Mouse (Mus musculus) adrenal gland (tissue): ENCODE results near the gene Rgs6.

Experiments used
- intact Hi-C: fragments of 180-260 bp; cut with DNase I; formaldehyde crosslinking; loops from one replicate; pipeline ENCODE4 v1.15.1; 2025

Gene Rgs6

DNA sequence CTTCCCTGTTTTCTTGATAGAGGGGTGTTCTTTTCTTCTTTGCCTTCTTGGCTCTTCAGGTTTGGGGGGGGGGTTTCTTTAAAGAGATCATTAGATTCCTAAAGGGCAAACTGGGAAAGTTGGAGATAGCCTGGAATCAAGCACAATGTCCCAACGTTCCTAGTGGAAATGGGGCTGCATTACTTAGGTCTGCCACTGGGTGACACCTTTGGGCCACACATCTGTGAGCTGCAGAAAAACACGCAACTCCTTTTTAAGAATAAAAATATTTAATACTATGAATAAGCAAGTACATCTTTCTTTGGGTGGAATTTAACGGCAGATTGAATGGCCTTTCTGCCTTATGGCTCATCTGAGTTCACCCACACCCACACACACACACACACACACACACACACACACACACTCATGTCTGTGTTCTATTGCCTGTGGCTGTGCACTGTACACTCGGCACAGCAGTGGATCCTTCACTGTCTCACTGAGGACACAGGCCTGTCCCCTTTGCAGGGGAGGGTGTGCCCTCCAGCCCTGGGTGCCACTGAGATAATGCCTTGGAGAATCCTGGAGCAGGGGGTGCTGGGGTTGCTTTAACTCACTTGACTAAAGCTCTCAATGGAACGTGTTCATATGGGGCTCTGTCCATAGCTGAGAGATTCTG is 526.4 kb downstream of the Rgs6 start:
- intact Hi-C loops, result loop anchor here (1.0 kb wide), 1 partner anchor 388 kb away; no protein-coding TSS in a partner anchor

DNA sequence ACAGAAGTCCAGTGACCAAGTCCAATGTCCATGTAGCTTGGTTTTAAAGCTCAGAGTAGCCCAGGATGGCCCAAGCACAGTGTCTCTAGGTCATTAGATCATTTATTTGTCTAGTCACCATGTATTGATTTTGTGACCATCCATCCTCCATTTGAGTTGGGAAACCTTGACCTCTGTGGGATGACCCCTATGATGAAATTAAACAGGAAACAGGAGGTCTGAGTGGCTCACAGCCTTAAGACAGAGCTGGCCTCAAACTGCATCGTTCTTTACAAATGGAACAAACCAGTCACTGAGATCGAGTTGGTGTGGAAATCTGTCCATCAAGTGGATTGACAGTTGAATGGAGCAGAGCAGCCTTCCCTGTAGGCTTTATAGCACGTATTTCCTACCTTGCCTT is 536.0 kb downstream of the Rgs6 start:
- intact Hi-C loops, result no loop called here

DNA sequence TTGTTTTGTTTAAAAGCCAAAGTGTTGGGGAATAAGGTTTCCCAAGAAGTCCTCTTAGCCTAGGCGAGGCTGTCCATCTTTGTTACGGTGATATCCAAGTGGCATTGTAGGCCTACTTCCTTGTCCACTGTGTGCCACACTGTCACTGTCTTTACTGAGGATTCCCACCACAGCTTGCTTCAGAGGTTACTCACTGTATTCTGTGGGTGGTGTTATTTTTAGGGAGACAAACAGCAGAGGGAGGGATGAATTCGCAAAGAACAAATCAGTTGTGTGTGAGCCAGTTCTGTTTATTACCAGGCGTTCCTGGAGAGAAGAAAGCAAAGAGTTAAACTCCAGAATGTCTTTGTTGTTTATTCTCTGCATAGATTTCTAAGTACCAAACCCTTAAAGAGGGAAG is 537.2 kb downstream of the Rgs6 start:
- intact Hi-C loops, result no loop called here

GRCm38 (mm10) chr12:83126923-83127322 is 538.8 kb downstream of the Rgs6 start:
- intact Hi-C loops, result no loop called here

DNA sequence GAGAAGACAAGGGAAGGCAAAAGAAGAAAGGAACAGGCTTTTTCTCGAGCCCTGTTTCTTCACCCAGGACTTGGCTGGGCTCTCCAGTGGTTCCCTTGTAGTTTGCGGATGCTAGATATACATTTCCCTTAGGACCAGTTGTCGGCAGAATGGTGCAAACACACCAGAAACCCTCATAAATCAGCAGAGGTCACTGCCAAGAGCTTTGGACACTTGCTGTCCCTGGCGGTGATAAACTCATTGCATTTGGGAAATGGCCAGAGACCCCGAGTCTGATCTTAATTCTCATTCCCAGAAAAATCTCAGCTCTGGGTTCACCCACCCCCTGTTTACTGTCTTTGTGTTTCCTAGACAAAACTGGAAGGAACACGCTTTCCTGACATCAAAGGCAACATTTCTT is 539.9 kb downstream of the Rgs6 start:
- intact Hi-C loops, result no loop called here

GRCm38 (mm10) chr12:83128606-83129005 is 540.5 kb downstream of the Rgs6 start:
- intact Hi-C loops, result no loop called here

DNA sequence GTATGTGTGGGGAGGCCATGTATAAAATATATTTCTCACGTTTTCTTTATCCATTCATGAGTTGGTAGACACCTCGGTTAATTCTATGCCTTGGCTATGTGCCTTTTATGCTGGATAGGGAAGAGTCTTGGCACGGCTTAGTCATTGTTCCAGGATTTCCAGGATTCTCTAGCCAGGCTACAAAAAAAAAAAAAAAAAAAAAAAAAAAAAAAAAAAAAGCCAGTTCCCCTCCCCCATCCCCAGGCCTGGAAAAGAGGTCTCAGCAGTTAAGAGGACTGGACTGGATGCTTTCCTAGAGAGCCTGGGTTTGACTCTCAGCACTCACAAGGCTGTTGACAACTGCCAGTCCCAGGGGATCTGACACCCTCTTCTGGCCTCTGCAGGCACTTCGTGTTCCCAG is 543.3 kb downstream of the Rgs6 start:
- intact Hi-C loops, result no loop called here

DNA sequence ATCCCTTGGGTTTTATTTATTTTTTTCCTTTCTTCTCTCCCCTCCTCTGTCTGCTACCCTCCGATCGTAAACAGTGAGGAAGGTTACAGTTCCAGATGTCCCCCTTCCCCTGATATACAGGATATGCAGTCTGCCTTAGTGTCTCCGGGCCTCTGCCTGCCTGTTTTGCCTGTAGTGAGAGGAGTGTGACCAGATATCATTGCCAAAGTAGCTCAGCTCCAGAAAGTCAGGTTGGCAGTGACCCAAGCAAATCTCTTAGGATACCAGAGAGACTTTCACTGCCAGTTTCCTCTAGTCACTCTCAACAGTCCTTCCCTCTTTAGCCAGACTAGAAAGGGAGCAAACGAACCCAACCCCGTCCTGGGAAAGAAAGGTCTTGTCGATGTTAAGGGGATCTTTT is 545.7 kb downstream of the Rgs6 start:
- intact Hi-C loops, result no loop called here

- intact Hi-C loops, result no loop called here
Measured at GRCm38 (mm10) chr12:83136031-83136430, 547.9 kb downstream of the Rgs6 start.

- intact Hi-C loops, result no loop called here
Measured at GRCm38 (mm10) chr12:83136460-83136859, 548.4 kb downstream of the Rgs6 start.

- intact Hi-C loops, result no loop called here
Measured at GRCm38 (mm10) chr12:83137001-83137400, 548.9 kb downstream of the Rgs6 start.

DNA sequence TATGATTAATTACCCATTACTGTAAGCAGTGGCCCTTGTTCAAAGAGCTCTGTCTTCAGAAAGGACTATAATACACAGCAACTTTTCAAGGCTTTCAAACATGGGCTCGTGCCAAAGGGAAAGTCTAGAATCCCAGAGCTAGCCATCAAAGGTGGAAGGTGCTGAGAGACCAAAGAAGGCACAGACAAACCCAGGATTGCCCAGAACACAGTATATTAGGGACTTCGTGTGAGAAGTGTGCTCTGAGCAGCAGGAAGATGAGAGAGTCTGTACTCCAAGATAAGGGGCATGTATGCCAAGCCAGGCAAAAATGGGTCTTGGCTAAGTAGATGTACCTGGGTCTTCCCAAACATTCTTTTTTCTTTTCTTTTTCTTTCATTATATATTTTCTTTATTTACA is 553.1 kb downstream of the Rgs6 start:
- intact Hi-C loops, result loop anchor here (10.0 kb wide), 1 partner anchor 184 kb away; no protein-coding TSS in a partner anchor

DNA sequence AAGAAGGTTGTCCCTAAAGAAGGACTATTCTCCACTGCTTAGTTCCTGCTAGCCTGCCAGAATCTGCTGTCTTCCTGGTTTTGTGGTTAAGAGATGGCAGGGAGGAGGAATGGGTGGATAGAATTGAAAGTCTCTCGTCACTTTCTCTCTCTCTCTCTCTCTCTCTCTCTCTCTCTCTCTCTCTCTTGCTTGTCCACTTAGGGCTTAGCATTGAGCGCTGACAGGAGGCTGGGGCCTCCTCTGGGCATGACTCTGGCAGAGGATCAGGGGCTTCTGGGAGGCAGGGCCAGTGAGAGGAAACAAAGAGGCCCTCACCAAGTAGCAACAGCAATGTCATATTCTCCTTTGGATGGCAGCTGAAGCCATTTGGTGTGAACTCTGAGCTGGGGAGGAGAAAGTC is 554.4 kb downstream of the Rgs6 start:
- intact Hi-C loops, result loop anchor here (10.0 kb wide), 1 partner anchor 182 kb away; no protein-coding TSS in a partner anchor

DNA sequence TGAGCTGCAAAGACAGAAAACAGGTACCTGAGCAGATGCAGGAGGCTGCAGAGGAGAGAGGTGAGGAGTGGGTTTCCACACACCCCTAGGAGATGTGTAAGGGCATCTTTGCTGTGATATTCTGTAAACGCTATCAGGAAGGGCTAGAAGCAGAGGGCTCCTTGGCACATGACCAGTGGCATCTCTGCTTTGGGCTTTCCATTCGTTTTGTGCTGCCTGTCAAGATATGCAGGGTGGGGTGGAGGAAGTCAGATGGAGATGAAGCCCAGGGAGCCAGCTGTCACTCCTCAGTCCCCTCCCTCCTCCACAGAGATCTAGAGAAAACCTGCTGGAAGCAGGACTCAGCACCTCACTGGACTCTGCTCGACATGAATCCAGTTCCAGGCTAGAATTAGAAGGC is 555.0 kb downstream of the Rgs6 start:
- intact Hi-C loops, result loop anchor here (10.0 kb wide), 1 partner anchor 182 kb away; no protein-coding TSS in a partner anchor

DNA sequence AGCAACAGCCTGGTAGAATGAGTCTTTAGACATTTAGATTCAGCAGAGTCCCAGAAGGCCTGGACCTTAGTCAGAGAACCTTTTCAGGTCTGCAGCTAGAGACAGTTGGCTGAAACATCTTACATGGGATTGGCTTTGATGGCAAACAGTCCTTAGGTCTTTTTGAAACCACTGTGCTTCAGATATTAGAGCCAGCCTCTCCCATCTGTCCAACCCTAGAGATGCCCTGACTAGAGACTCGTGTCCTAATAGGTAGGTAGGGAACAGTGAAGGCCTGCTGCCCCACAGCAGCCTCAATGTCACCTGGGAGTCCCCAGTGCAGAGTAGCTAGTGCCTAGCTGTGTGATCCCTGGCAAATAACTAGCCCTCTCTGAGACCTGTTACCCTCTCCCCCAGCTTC is 555.5 kb downstream of the Rgs6 start:
- intact Hi-C loops, result loop anchor here (10.0 kb wide), 1 partner anchor 181 kb away; no protein-coding TSS in a partner anchor

GRCm38 (mm10) chr12:83145074-83145473 is 557.0 kb downstream of the Rgs6 start:
- intact Hi-C loops, result loop anchor here (10.0 kb wide), 1 partner anchor 180 kb away; no protein-coding TSS in a partner anchor

GRCm38 (mm10) chr12:83145902-83146301 is 557.8 kb downstream of the Rgs6 start:
- intact Hi-C loops, result loop anchor here (10.0 kb wide), 1 partner anchor 179 kb away; no protein-coding TSS in a partner anchor

DNA sequence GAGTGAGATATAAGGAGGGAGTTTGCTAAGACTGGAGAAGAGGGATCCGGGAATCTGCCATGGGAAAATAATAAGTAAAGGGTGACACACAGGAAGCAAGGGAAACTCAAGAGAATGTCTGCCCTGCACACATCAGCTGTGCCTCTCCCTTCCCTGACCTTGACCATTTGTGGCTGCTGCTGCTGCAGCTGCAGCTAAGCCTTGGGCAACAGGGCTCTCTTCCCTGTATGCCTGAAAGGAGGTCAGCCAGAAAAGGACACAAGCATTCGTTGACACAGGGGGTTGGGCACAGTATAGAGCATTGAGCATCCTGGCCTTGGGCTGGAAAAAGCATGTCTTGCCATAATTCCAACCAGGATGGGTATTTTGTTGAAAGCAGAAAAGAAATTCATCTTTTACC is 558.8 kb downstream of the Rgs6 start:
- intact Hi-C loops, result loop anchor here (10.0 kb wide), 1 partner anchor 178 kb away; no protein-coding TSS in a partner anchor

GRCm38 (mm10) chr12:83150030-83150429 is 561.9 kb downstream of the Rgs6 start:
- intact Hi-C loops, result no loop called here

DNA sequence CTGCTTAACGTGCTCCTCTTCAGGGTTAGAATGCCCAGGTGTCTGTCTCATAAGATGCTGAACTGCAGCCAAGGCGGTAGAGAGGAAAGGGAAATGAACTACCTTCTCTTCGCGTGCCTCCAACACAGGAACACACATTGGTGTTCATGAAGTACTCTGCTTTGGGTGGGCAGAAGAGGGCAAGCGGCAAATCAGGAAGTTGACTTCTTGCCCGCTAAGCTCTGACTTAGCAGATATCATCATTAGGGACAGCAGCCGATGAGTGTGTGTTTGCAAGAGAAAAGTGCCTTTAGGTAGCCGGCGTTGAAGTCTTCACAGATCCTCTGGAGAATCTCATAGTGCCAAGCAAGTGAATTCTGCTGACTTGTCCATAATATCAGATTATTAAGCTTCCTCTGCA is 562.7 kb downstream of the Rgs6 start:
- intact Hi-C loops, result no loop called here

GRCm38 (mm10) chr12:83151474-83151873 is 563.4 kb downstream of the Rgs6 start:
- intact Hi-C loops, result no loop called here

- intact Hi-C loops, result no loop called here
Measured at GRCm38 (mm10) chr12:83160211-83160610, 572.1 kb downstream of the Rgs6 start.

- intact Hi-C loops, result no loop called here
Measured at GRCm38 (mm10) chr12:83160700-83161099, 572.6 kb downstream of the Rgs6 start.
